Mouse (Mus musculus): ENCODE measurements at regions not wholly inside any gene's neighbourhood (a gene's known extent, or its start where the extent isn't known, plus 50 kb on each side); places are given as distances from the start of the nearest gene placed in this dataset.

DNA sequence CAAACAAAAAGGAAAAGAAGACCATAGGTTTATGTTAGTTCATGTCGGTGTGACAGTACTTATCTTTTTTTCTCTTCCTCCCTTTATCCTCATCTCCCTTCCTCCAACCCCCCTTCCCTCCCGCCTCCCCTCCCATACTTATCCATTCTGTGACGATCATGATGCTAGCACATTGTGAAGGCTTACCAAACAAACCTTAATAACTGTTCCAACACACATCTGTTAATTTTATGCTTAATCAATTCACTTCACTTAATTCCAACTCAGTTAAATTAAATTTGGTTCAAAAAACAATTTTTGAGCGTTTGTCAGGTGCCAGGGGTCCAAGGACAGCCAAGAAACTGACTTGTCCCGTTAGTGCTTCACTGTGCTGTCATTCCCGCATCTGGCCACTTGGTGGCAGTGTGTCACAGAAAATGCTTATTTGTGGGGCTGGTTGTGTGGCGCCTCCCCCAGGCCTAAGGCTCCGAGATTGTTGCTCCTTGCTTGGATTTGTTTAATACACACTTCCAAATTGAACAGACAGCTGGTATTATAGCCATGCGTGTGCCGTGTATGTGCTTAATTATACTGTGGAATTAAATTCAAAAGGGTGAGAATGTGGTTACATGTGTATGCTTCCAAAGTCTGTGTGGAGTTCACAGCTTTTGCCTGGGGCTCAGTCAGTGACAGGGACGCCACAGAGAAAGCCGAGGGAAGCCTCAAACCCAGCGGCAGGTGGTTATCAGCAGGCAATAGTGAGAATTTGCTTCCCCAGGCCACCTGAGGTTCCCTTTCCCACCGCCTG lies 90.0 kb upstream of the Tmpo start (continued):
- no peak for TF ChIP-seq MXI1 (IDR thresholded peaks at IDR 0.05; ENCODE audit: low read depth, low read length)
- TF ChIP-seq ZMIZ1 (IDR thresholded peaks at IDR 0.05; ENCODE audit: low read depth, low read length): no peak

DNA sequence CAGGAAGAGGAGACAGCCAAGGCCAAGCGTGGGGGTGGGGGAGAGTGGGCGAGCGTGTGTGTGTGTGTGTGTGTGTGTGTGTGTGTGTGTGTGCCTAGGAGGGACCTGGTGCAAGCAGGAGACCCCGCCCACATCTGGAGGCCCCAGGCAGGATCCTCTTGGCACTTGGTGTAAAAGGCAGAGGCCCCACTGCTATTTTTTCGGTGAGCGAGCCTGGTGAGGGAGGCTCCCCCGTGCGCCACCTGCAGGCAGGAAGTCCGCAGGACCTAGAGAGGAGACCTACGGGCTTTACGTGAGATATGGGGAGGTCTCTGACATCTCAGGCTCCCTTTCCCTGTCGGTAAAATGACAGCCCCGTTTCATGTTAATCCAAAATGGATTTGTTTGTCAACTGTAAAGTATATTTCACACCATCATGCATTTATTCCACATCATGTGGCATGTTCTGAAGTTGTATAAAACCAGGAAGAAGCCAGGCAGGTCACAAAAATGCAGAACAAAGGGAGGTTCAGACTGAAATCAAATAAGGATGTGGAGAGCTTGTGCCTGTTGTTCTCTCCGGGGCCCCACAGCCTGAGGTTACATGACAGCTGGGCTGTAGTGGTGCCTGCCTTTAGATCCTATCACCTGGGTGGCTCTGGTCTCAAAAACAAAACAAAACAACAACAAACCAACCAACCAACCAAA lies 89.3 kb upstream of the Tmpo start:
- Histone ChIP-seq H3K79me2 (replicated peaks; ENCODE audit: control insufficient read depth, extremely low read depth, insufficient read depth, poor library complexity, severe bottlenecking) (no peaks in the 10 kb centered on the region), H3K4me2 (ENCODE audit: insufficient read depth, low read depth, poor library complexity, severe bottlenecking) (peak overlapping the region; percentile 92), H3K27ac (ENCODE audit: insufficient read depth, low read depth) (no peak overlapping the region), H3K9ac (ENCODE audit: insufficient read depth, low read depth) (peak overlapping the region; percentile 53), H3K27me3 (replicated peaks) (no peaks in the 10 kb centered on the region), H3K36me3 (replicated peaks in 1 of 2; ENCODE audit: control insufficient read depth in 1 of 2, insufficient read depth in 1 of 2, low read length in 1 of 2) (no peaks in the 10 kb centered on the region), H3K4me3 (replicated peaks in 1 of 3; ENCODE audit: low read depth in 2 of 3, low read length in 2 of 3, poor library complexity in 1 of 3) (peak overlapping the region in 2 of 3 experiments; percentile 12 to 36), H3K9me3 (replicated peaks; ENCODE audit: low read length) (no peaks in the 10 kb centered on the region), H3K4me1 (ENCODE audit: control insufficient read depth in 1 of 2, insufficient read depth in 2 of 2) (peaks cover 2 to 11% of the 10 kb centered on the region in 2 experiments; a peak in 3 of 4 replicates)
- DNase-seq (ENCODE audit: extremely low read depth): peak; percentile 94
- dilution Hi-C loops (cut with MboI; ENCODE audit: extremely low pct_ligation_motif_present, extremely low pct_unique_long_range_greater_than_20kb, low sequenced_read_pairs): no loop called here
- in situ Hi-C loops (cut with MboI; ENCODE audit: low pct_ligation_motif_present, low pct_unique_long_range_greater_than_20kb, low sequenced_read_pairs): loop anchor here (25.0 kb wide), 1 partner anchor 1742 kb away; no protein-coding TSS in a partner anchor
- TF ChIP-seq EP300 (IDR thresholded peaks at IDR 0.05; ENCODE audit: low read length): no peak
- TF ChIP-seq RAD21 (IDR thresholded peaks at IDR 0.05; ENCODE audit: low read depth, low read length): peak; percentile 26
- TF ChIP-seq MYC (IDR thresholded peaks at IDR 0.05; ENCODE audit: low read depth, low read length): no peak
- TF ChIP-seq POLR2A (IDR thresholded peaks at IDR 0.05; ENCODE audit: low read depth, low read length): peak; percentile 45; the same call in 1 of the 2 replicates
- peak; percentile 33 for TF ChIP-seq SMC3 (IDR thresholded peaks at IDR 0.05; ENCODE audit: low read depth, low read length)
- 0 out of 2 replicates have a peak, but pooled peaks have one; percentile 14 for TF ChIP-seq HCFC1 (IDR thresholded peaks at IDR 0.05; ENCODE audit: low read depth, low read length)
- TF ChIP-seq ZKSCAN1 (IDR thresholded peaks at IDR 0.05; ENCODE audit: borderline replicate concordance, low read depth, low read length): no peak
- no peak for TF ChIP-seq POLR2AphosphoS2 (IDR thresholded peaks at IDR 0.05; ENCODE audit: low read depth, low read length)
- no peak for TF ChIP-seq MEF2A (IDR thresholded peaks at IDR 0.05; ENCODE audit: borderline replicate concordance, low read depth, low read length)
- TF ChIP-seq ELF1 (IDR thresholded peaks at IDR 0.05; ENCODE audit: low read depth, low read length): peak; percentile 74
- TF ChIP-seq ZC3H11A (IDR thresholded peaks at IDR 0.05; ENCODE audit: low read depth, low read length): no peak
- no peak for TF ChIP-seq NRF1 (IDR thresholded peaks at IDR 0.05; ENCODE audit: low read depth, low read length)
- peak; percentile 48 to 84 for TF ChIP-seq CTCF (conservative IDR thresholded peaks at IDR 0.05 in 1 of 2, IDR thresholded peaks at IDR 0.05 in 1 of 2; ENCODE audit: low read depth in 2 of 2, low read length in 2 of 2)
- 0 out of 2 replicates have a peak, but pooled peaks have one; percentile 35 for TF ChIP-seq NELFE (IDR thresholded peaks at IDR 0.05; ENCODE audit: low read depth, low read length)
- TF ChIP-seq SIN3A (IDR thresholded peaks at IDR 0.05; ENCODE audit: low read length): 0 out of 2 replicates have a peak, but pooled peaks have one; percentile 18
